In genomic region chr7:92180591-92181587, GRCm38 (mm10) we compare ENCODE assay signal across 8 mouse cellular contexts.
A peak's percentile ranks its signal among the peaks of the same experiment; 100 is the strongest.
DNase-seq lines count a peak whose midpoint lies in the region; ATAC-seq and TF ChIP-seq lines count a peak whose summit lies in the region.

No protein-coding gene starts in this region.

- TF ChIP-seq POLR2A in limb, embryonic 14.5 days (IDR thresholded peaks at IDR 0.05; ENCODE audit: borderline replicate concordance, extremely low read depth, insufficient read depth, insufficient read length), result no peak

- no peak overlapping the region; the same call in 1 of the 2 replicates for H3K9ac ChIP-seq in forebrain, embryonic 15.5 days (replicated peaks)
- H3K9ac ChIP-seq in hindbrain, embryonic 13.5 days, result peak overlapping the region; percentile 59
- peak overlapping the region; percentile 48 for H3K9ac ChIP-seq in limb, embryonic 14.5 days (ENCODE audit: low read depth, low read length, severe bottlenecking)
- H3K9ac ChIP-seq in neural tube, embryonic 13.5 days, result peak overlapping the region; percentile 53

- peak overlapping the region; percentile 35 for H3K4me3 ChIP-seq in forebrain, embryonic 15.5 days
- peak overlapping the region; percentile 37 for H3K4me3 ChIP-seq in hindbrain, embryonic 13.5 days
- H3K4me3 ChIP-seq in limb, embryonic 14.5 days (replicated peaks; ENCODE audit: low read length), result peak overlapping the region; percentile 39
- H3K4me3 ChIP-seq in neural tube, embryonic 13.5 days, result peak overlapping the region; percentile 33

- 0 out of 2 replicates have a peak, but pooled peaks cover 4% of the 10 kb centered on the region for H3K27me3 ChIP-seq in forebrain, embryonic 15.5 days
- H3K27me3 ChIP-seq in hindbrain, embryonic 13.5 days, result peaks cover 22% of the 10 kb centered on the region
- 0 out of 2 replicates have a peak, but pooled peaks cover 4% of the 10 kb centered on the region for H3K27me3 ChIP-seq in limb, embryonic 14.5 days (ENCODE audit: control insufficient read depth, insufficient read depth, low read length)
- peaks cover 25% of the 10 kb centered on the region for H3K27me3 ChIP-seq in neural tube, embryonic 13.5 days

- no peaks in the 10 kb centered on the region for H3K36me3 ChIP-seq in forebrain, embryonic 15.5 days
- H3K36me3 ChIP-seq in hindbrain, embryonic 13.5 days, result no peaks in the 10 kb centered on the region
- no peaks in the 10 kb centered on the region for H3K36me3 ChIP-seq in limb, embryonic 14.5 days (ENCODE audit: control insufficient read depth, insufficient read depth, low read length)
- no peaks in the 10 kb centered on the region for H3K36me3 ChIP-seq in neural tube, embryonic 13.5 days

- H3K27ac ChIP-seq in forebrain, embryonic 15.5 days (replicated peaks), result no peak overlapping the region
- no peak overlapping the region for H3K27ac ChIP-seq in hindbrain, embryonic 13.5 days
- H3K27ac ChIP-seq in limb, embryonic 14.5 days (replicated peaks; ENCODE audit: low read depth, low read length), result no peak overlapping the region
- no peak overlapping the region for H3K27ac ChIP-seq in neural tube, embryonic 13.5 days (replicated peaks)

- peaks cover 24% of the 10 kb centered on the region for H3K4me1 ChIP-seq in forebrain, embryonic 15.5 days
- peaks cover 24% of the 10 kb centered on the region for H3K4me1 ChIP-seq in hindbrain, embryonic 13.5 days (replicated peaks)
- no peaks in the 10 kb centered on the region for H3K4me1 ChIP-seq in limb, embryonic 14.5 days (ENCODE audit: control insufficient read depth, insufficient read depth, low read length)
- H3K4me1 ChIP-seq in neural tube, embryonic 13.5 days (replicated peaks), result peaks cover 24% of the 10 kb centered on the region

- peak; percentile 20 to 39 for DNase-seq in layer of hippocampus, postnatal 10 days (ENCODE audit: low spot score in 2 of 2)
- DNase-seq in layer of hippocampus, postnatal 36 days, result no peak
- peak; percentile 36 for DNase-seq in cerebellum, adult 11-12 months
- DNase-seq in limb, embryonic 14.5 days (ENCODE audit: low spot score), result peak; percentile 16

- no peaks in the 10 kb centered on the region for H3K9me3 ChIP-seq in forebrain, embryonic 15.5 days
- H3K9me3 ChIP-seq in hindbrain, embryonic 13.5 days, result no peaks in the 10 kb centered on the region
- H3K9me3 ChIP-seq in limb, embryonic 14.5 days (ENCODE audit: control insufficient read depth, low read length), result no peaks in the 10 kb centered on the region
- no peaks in the 10 kb centered on the region for H3K9me3 ChIP-seq in neural tube, embryonic 13.5 days

- peak overlapping the region; percentile 55 for H3K4me2 ChIP-seq in forebrain, embryonic 15.5 days (replicated peaks)
- H3K4me2 ChIP-seq in hindbrain, embryonic 13.5 days, result peak overlapping the region; percentile 64
- H3K4me2 ChIP-seq in limb, embryonic 14.5 days (replicated peaks; ENCODE audit: low read depth, low read length, severe bottlenecking), result peak overlapping the region; percentile 55
- H3K4me2 ChIP-seq in neural tube, embryonic 13.5 days, result peak overlapping the region; percentile 60

- ATAC-seq in forebrain, embryonic 15.5 days (replicated peaks), result peak; percentile 67
- peak; percentile 68 for ATAC-seq in hindbrain, embryonic 13.5 days (ENCODE audit: low FRiP score)
- ATAC-seq in limb, embryonic 14.5 days (ENCODE audit: low FRiP score, low read depth), result peak; percentile 71
- peak; percentile 60 for ATAC-seq in neural tube, embryonic 13.5 days (ENCODE audit: low read depth)
- no peak for ATAC-seq in activated CD4-positive, CD25-positive, alpha-beta regulatory T cell, adult 4 months

- 13% methylated on average over 29 of the region's 29 CpGs for WGBS in forebrain, embryonic 15.5 days
- WGBS in hindbrain, embryonic 13.5 days, result 14% methylated on average over 29 of the region's 29 CpGs
- 17% methylated on average over 28 of the region's 29 CpGs for WGBS in limb, embryonic 14.5 days
- WGBS in neural tube, embryonic 13.5 days, result 19% methylated on average over 29 of the region's 29 CpGs

Comparison
In these comparisons a context has a peak if more than half of its experiments do, and no peak if none do; other contexts are left out.
1. DNase-seq: peak in layer of hippocampus, postnatal 10 days (2 of 2), cerebellum, adult 11-12 months (single experiment) and limb, embryonic 14.5 days (single experiment); none in layer of hippocampus, postnatal 36 days (0 of 2).
2. Peak in every context shown above with its lines, with median percentiles within 50 percentile points of each other: H3K4me2 ChIP-seq and H3K4me3 ChIP-seq.